Comparison of ENCODE assay signal across 26 mouse cellular contexts in the genomic region with DNA sequence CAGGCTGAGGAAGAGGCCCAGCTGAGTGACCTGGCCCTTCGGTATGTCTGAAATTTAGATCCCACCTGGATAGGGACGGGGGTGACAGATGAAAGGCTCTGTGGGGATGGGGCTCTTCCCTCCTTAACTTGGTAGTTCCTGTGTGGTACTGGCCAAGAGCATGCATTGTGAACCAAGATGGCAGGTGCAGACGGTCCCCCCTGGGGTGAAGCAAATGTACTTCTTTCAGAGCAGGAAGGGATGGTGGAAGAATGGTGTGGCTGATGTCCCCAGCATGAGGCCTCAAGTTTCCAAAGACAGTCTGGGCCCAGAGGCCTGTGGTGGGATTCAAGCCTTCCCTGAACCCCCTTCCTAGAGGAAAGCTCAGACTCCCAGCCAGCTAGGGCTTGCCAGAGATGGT. TPM values are rescaled to one million over a fixed set of nuclear protein-coding genes. Genes with fewer than 3 reads are reported as not detected.
DNase-seq lines count a peak whose midpoint lies in the region; ATAC-seq and TF ChIP-seq lines count a peak whose summit lies in the region.
"Had no signal": no experiment of that assay in that cellular context is flagged by ENCODE, and none has a peak within 500 bp of the region (broad histone marks: within the 10 kb centered on the region; RNA-seq: fewer than 3 reads in every experiment).

No protein-coding gene starts in this region.

- H3K4me3 ChIP-seq in limb, embryonic 12.5 days (replicated peaks) = no peak overlapping the region
- H3K4me3 ChIP-seq in limb, embryonic 10.5 days = no peak overlapping the region
- H3K4me3 ChIP-seq in E14TG2a.4 (replicated peaks; ENCODE audit: low read length) = peak overlapping the region; percentile 77
- no peak overlapping the region for H3K4me3 ChIP-seq in hindbrain, postnatal 0 days (ENCODE audit: low read length)

- no peak overlapping the region for H3K4me2 ChIP-seq in limb, embryonic 12.5 days
- no peak overlapping the region for H3K4me2 ChIP-seq in hindbrain, postnatal 0 days (ENCODE audit: low read depth, low read length)

- H3K36me3 ChIP-seq in limb, embryonic 12.5 days = peaks cover 52% of the 10 kb centered on the region
- H3K36me3 ChIP-seq in limb, embryonic 10.5 days = peaks cover 56% of the 10 kb centered on the region
- peaks cover 40% of the 10 kb centered on the region for H3K36me3 ChIP-seq in E14TG2a.4 (ENCODE audit: insufficient read depth, low read length)
- H3K36me3 ChIP-seq in hindbrain, postnatal 0 days (ENCODE audit: insufficient read depth, low read length) = peaks cover 27% of the 10 kb centered on the region

- no peak overlapping the region for H3K27ac ChIP-seq in limb, embryonic 12.5 days
- no peak overlapping the region for H3K27ac ChIP-seq in limb, embryonic 10.5 days
- no peak overlapping the region for H3K27ac ChIP-seq in hindbrain, postnatal 0 days
- H3K27ac ChIP-seq: liver, embryonic 15.5 days; lung, embryonic 15.5 days; neural tube, embryonic 12.5 days; stomach, postnatal 0 days had no signal

- peaks cover 10% of the 10 kb centered on the region for H3K4me1 ChIP-seq in limb, embryonic 12.5 days (replicated peaks)
- peaks cover 14% of the 10 kb centered on the region for H3K4me1 ChIP-seq in limb, embryonic 10.5 days
- peaks cover 51% of the 10 kb centered on the region for H3K4me1 ChIP-seq in E14TG2a.4 (replicated peaks; ENCODE audit: low read depth, low read length)
- no peaks in the 10 kb centered on the region for H3K4me1 ChIP-seq in hindbrain, postnatal 0 days (ENCODE audit: insufficient read depth, low read length)

- ATAC-seq in limb, embryonic 12.5 days (ENCODE audit: insufficient number of reproducible peaks, insufficient read depth, low FRiP score, low TSS enrichment, low read depth) = no peak
- ATAC-seq in hindbrain, postnatal 0 days = peak; percentile 20; the same call in 1 of the 2 replicates
- ATAC-seq: activated CD4-positive, CD25-positive, alpha-beta regulatory T cell, adult 4 months; Patski had no signal

- 78% methylated on average over 3 of the region's 3 CpGs for WGBS in limb, embryonic 12.5 days
- 81% methylated on average over 3 of the region's 3 CpGs for WGBS in limb, embryonic 10.5 days
- WGBS in hindbrain, postnatal 0 days = 82% methylated on average over 3 of the region's 3 CpGs

- 0 out of 2 replicates have a peak overlapping the region, but pooled peaks have one; percentile 8 for H3K9ac ChIP-seq in limb, embryonic 12.5 days (replicated peaks)
- H3K9ac ChIP-seq in hindbrain, postnatal 0 days (replicated peaks; ENCODE audit: low read length) = no peak overlapping the region
- H3K9ac ChIP-seq: liver, embryonic 15.5 days; lung, embryonic 15.5 days had no signal

- H3K9me3 ChIP-seq in limb, embryonic 12.5 days = no peaks in the 10 kb centered on the region
- no peaks in the 10 kb centered on the region for H3K9me3 ChIP-seq in limb, embryonic 10.5 days (replicated peaks)
- H3K9me3 ChIP-seq in E14TG2a.4 (ENCODE audit: low read length) = no peaks in the 10 kb centered on the region
- no peaks in the 10 kb centered on the region for H3K9me3 ChIP-seq in hindbrain, postnatal 0 days (ENCODE audit: low read length)
- H3K9me3 ChIP-seq: heart, embryonic 10.5 days; liver, embryonic 15.5 days; lung, embryonic 15.5 days; neural tube, embryonic 12.5 days had no signal

- no peak for TF ChIP-seq CTCF in E14TG2a.4 (conservative IDR thresholded peaks at IDR 0.05; ENCODE audit: low read length)
- no peak for TF ChIP-seq CTCF in hindbrain, postnatal 0 days (IDR thresholded peaks at IDR 0.05; ENCODE audit: low read depth)

- no peaks in the 10 kb centered on the region for H3K27me3 ChIP-seq in limb, embryonic 12.5 days
- H3K27me3 ChIP-seq in limb, embryonic 10.5 days (ENCODE audit: low read depth, poor library complexity, severe bottlenecking) = no peaks in the 10 kb centered on the region
- H3K27me3 ChIP-seq in E14TG2a.4 (ENCODE audit: insufficient read depth, low read length) = peaks cover 13% of the 10 kb centered on the region; the same call in 1 of the 2 replicates
- no peaks in the 10 kb centered on the region for H3K27me3 ChIP-seq in hindbrain, postnatal 0 days (ENCODE audit: insufficient read depth, low read length)
- H3K27me3 ChIP-seq: lung, embryonic 15.5 days; neural tube, embryonic 12.5 days; Patski had no signal

- peak; percentile 40 to 42 for DNase-seq in cerebellum, postnatal 10 days
- DNase-seq in cerebellum, postnatal 14 days = no peak
- DNase-seq in limb, embryonic 10.5 days (ENCODE audit: low spot score) = no peak
- no peak for DNase-seq in hindbrain, postnatal 0 days (ENCODE audit: low spot score)
- DNase-seq in testis, postnatal 14 days (ENCODE audit: low spot score) = no peak
- DNase-seq: adrenal gland, adult 8-10 months; heart, postnatal 4 days; kidney, adult 8-10 months; liver; lung, postnatal 36 days; right cerebral cortex, adult 18-20 months had no signal

RNA-seq across cellular contexts. Expression of a gene that starts 1.0 kb away (rescaled TPM):
- 0.24 and 0.60 TPM in 2 replicates for polyA plus RNA-seq in limb, embryonic 12.5 days (2016; fragmentation: Nextera tagmentation; extraction: Ambion mirVana)
- polyA plus RNA-seq in limb, embryonic 10.5 days (2016; fragmentation: Nextera tagmentation; extraction: Ambion mirVana) = 0.28 and 0.65 TPM in 2 replicates
- 1.3 and 2.2 TPM in 2 replicates for total RNA-seq in hindbrain, postnatal 0 days (2014; rRNA removed)
- 3.8 and 5.1 TPM in 2 replicates for polyA plus RNA-seq in hindbrain, postnatal 0 days (2015; fragmentation: Nextera tagmentation; extraction: Ambion mirVana)
- total RNA-seq: gastrocnemius, adult 8-10 months; granulocyte monocyte progenitor cell, adult 5-6 weeks; heart, postnatal 4 days; megakaryocyte-erythroid progenitor cell, adult 5-6 weeks had no signal
- polyA plus RNA-seq: activated CD4-positive, CD25-positive, alpha-beta regulatory T cell, adult 4 months; G1E; liver, embryonic 15.5 days; small intestine, adult 2 months had no signal

RNA-seq across cellular contexts. Expression of a gene that starts 9.5 kb away (rescaled TPM):
- polyA plus RNA-seq in limb, embryonic 12.5 days (2016; fragmentation: Nextera tagmentation; extraction: Ambion mirVana) = 54.0 and 54.1 TPM in 2 replicates
- polyA plus RNA-seq in limb, embryonic 10.5 days (2016; fragmentation: Nextera tagmentation; extraction: Ambion mirVana) = 58.6 and 61.2 TPM in 2 replicates
- total RNA-seq in hindbrain, postnatal 0 days (2014; rRNA removed) = 30.4 and 36.5 TPM in 2 replicates
- polyA plus RNA-seq in hindbrain, postnatal 0 days (2015; fragmentation: Nextera tagmentation; extraction: Ambion mirVana) = 29.7 and 32.6 TPM in 2 replicates

RNA-seq across cellular contexts. Expression of a gene that starts 10.9 kb away (rescaled TPM):
- 108 and 113 TPM in 2 replicates for polyA plus RNA-seq in limb, embryonic 12.5 days (2016; fragmentation: Nextera tagmentation; extraction: Ambion mirVana)
- 141 and 151 TPM in 2 replicates for polyA plus RNA-seq in limb, embryonic 10.5 days (2016; fragmentation: Nextera tagmentation; extraction: Ambion mirVana)
- 112 and 120 TPM in 2 replicates for total RNA-seq in hindbrain, postnatal 0 days (2014; rRNA removed)
- polyA plus RNA-seq in hindbrain, postnatal 0 days (2015; fragmentation: Nextera tagmentation; extraction: Ambion mirVana) = 108 and 119 TPM in 2 replicates

RNA-seq across cellular contexts. Expression of a gene that starts 21.2 kb away (rescaled TPM):
- polyA plus RNA-seq in limb, embryonic 12.5 days (2016; fragmentation: Nextera tagmentation; extraction: Ambion mirVana) = 3.0 and 4.0 TPM in 2 replicates
- 1.8 and 2.3 TPM in 2 replicates for polyA plus RNA-seq in limb, embryonic 10.5 days (2016; fragmentation: Nextera tagmentation; extraction: Ambion mirVana)
- total RNA-seq in hindbrain, postnatal 0 days (2014; rRNA removed) = 2.6 and 3.3 TPM in 2 replicates
- 3.1 and 3.2 TPM in 2 replicates for polyA plus RNA-seq in hindbrain, postnatal 0 days (2015; fragmentation: Nextera tagmentation; extraction: Ambion mirVana)

RNA-seq across cellular contexts. Expression of a gene that starts 34.9 kb away (rescaled TPM):
- not detected in 2 replicates for polyA plus RNA-seq in limb, embryonic 12.5 days (2016; fragmentation: Nextera tagmentation; extraction: Ambion mirVana)
- 0.19 TPM in 1 of 2 replicates, not detected in the other for polyA plus RNA-seq in limb, embryonic 10.5 days (2016; fragmentation: Nextera tagmentation; extraction: Ambion mirVana)
- 0.54 and 1.8 TPM in 2 replicates for total RNA-seq in hindbrain, postnatal 0 days (2014; rRNA removed)
- 0.13 and 0.33 TPM in 2 replicates for polyA plus RNA-seq in hindbrain, postnatal 0 days (2015; fragmentation: Nextera tagmentation; extraction: Ambion mirVana)
- total RNA-seq: gastrocnemius, adult 8-10 months; heart, postnatal 4 days had no signal
- polyA plus RNA-seq: embryonic facial prominence, embryonic 14.5 days; G1E; heart, embryonic 10.5 days; Patski had no signal

Comparison
In these comparisons a context has a peak if more than half of its experiments do, and no peak if none do; other contexts are left out.
1. DNase-seq: peak in cerebellum, postnatal 10 days (2 of 2); none in cerebellum, postnatal 14 days (0 of 2), limb, embryonic 10.5 days (single experiment), hindbrain, postnatal 0 days (single experiment) and testis, postnatal 14 days (single experiment).